Mouse (Mus musculus) limb, embryonic 12.5 days (tissue): ENCODE measurements around the gene Vmn1r208. TPM values are rescaled to one million over a fixed set of nuclear protein-coding genes. Genes with fewer than 3 reads are reported as not detected.
"Not testable (repeated sequence)": the region's sequence is repeated elsewhere in the genome, so short reads cannot be mapped to it uniquely, and the experiment has no call there.

ENCODE experiments used
- ATAC-seq: fragments of 200-750 bp; cut with Nextera tagmentation; 2 replicates; pipeline ENCODE4 v1.8.0; 2017; ENCODE audit warnings: low read depth, moderate TSS enrichment; ENCODE audit not compliant: insufficient number of reproducible peaks, insufficient read depth, low FRiP score, low TSS enrichment
- H3K27ac ChIP-seq: fragments of 300-500 bp; sonication (generic); 2 replicates; pipeline ENCODE4 v1.5.1; 2016; ENCODE audit warnings: mild to moderate bottlenecking, moderate library complexity
- H3K27me3 ChIP-seq: fragments of 300-500 bp; sonication (generic); 2 replicates; pipeline ENCODE4 v1.6.1; 2016; ENCODE audit warnings: mild to moderate bottlenecking, moderate library complexity
- H3K36me3 ChIP-seq: fragments of 300-500 bp; sonication (generic); 2 replicates; pipeline ENCODE4 v1.6.1; 2016; ENCODE audit warnings: mild to moderate bottlenecking, moderate library complexity
- H3K4me1 ChIP-seq: fragments of 300-500 bp; sonication (generic); replicated peaks from 2 replicates; pipeline ENCODE4 v1.6.1; 2016
- H3K4me2 ChIP-seq: fragments of 300-500 bp; sonication (generic); 2 replicates; pipeline ENCODE4 v1.6.1; 2016; ENCODE audit warnings: mild to moderate bottlenecking, moderate library complexity
- H3K4me3 ChIP-seq: fragments of 300-500 bp; sonication (generic); replicated peaks from 2 replicates; pipeline ENCODE4 v1.5.1; 2016; ENCODE audit warnings: mild to moderate bottlenecking
- H3K9ac ChIP-seq: fragments of 300-500 bp; sonication (generic); replicated peaks from 2 replicates; pipeline ENCODE4 v1.6.1; 2016; ENCODE audit warnings: mild to moderate bottlenecking, moderate library complexity
- H3K9me3 ChIP-seq: fragments of 300-500 bp; sonication (generic); 2 replicates; pipeline ENCODE4 v1.6.1; 2016; ENCODE audit warnings: mild to moderate bottlenecking, moderate library complexity
- WGBS: fragments of 180-500 bp; shearing (Covaris S2); methylation state at CpG from one replicate; pipeline ENCODE4 v1.1.7; 2016; 5-methylcytosine and 5-hydroxymethylcytosine counted together
- polyA plus RNA-seq: library from polyadenylated mRNA; unstranded; fragments of >200 nt; fragmentation: Nextera tagmentation; extraction: Ambion mirVana; gene quantifications from 2 replicates; pipeline ENCODE4 v1.2.1, GENCODE M21; 2016

Vmn1r208 gene
- polyA plus RNA-seq, result not detected in 2 replicates

GRCm38 (mm10) chr13:22777300-22777699 is at the start of gene Vmn1r208:
TSS of gene Vmn1r208 (minus strand) at chr13:22777400.
- not testable (repeated sequence) for H3K36me3 ChIP-seq, H3K9me3 ChIP-seq, H3K4me1 ChIP-seq, H3K4me3 ChIP-seq, H3K9ac ChIP-seq, H3K27ac ChIP-seq, H3K27me3 ChIP-seq, H3K4me2 ChIP-seq, ATAC-seq
- WGBS, result no CpG with 5 or more reads among the region's 7 CpGs

GRCm38 (mm10) chr13:22821601-22822000 is 44.4 kb upstream of the Vmn1r208 start:
- not testable (repeated sequence) for H3K4me2 ChIP-seq, H3K27me3 ChIP-seq, H3K4me3 ChIP-seq, ATAC-seq, H3K4me1 ChIP-seq, H3K27ac ChIP-seq, H3K36me3 ChIP-seq, H3K9ac ChIP-seq, H3K9me3 ChIP-seq
- 77% methylated on average over 1 of the region's 1 CpGs for WGBS

GRCm38 (mm10) chr13:22809582-22809981 is 32.4 kb upstream of the Vmn1r208 start, which contains the start of gene Vmn1r209:
TSS of gene Vmn1r209 (minus strand) at chr13:22809682.
- not testable (repeated sequence) for H3K4me3 ChIP-seq

GRCm38 (mm10) chr13:22788096-22788495 is 10.9 kb upstream of the Vmn1r208 start:
- WGBS, result 83% methylated on average over 3 of the region's 3 CpGs

More at GRCm38 (mm10) chr13:22809582-22809981, 32.4 kb upstream of the Vmn1r208 start, which contains the start of gene Vmn1r209:
- not testable (repeated sequence) for ATAC-seq, H3K9ac ChIP-seq, H3K36me3 ChIP-seq, H3K4me2 ChIP-seq, H3K4me1 ChIP-seq, H3K27me3 ChIP-seq, H3K27ac ChIP-seq
- H3K9me3 ChIP-seq, result peaks cover 14% of the 10 kb centered on the region; the same call in 1 of the 2 replicates

GRCm38 (mm10) chr13:22784159-22784558 is 7.0 kb upstream of the Vmn1r208 start:
- H3K27ac ChIP-seq, H3K27me3 ChIP-seq, H3K9me3 ChIP-seq, ATAC-seq, H3K4me3 ChIP-seq, H3K4me2 ChIP-seq, H3K36me3 ChIP-seq, H3K4me1 ChIP-seq, H3K9ac ChIP-seq: not testable (repeated sequence)

More at GRCm38 (mm10) chr13:22788096-22788495, 10.9 kb upstream of the Vmn1r208 start:
- not testable (repeated sequence) for H3K9me3 ChIP-seq, H3K4me1 ChIP-seq, H3K9ac ChIP-seq, H3K27ac ChIP-seq, H3K4me3 ChIP-seq, H3K27me3 ChIP-seq, H3K36me3 ChIP-seq, H3K4me2 ChIP-seq, ATAC-seq

GRCm38 (mm10) chr13:22771592-22771991 is 5.6 kb downstream of the Vmn1r208 start:
- not testable (repeated sequence) for H3K4me1 ChIP-seq, H3K27me3 ChIP-seq, H3K9me3 ChIP-seq, H3K4me3 ChIP-seq, H3K36me3 ChIP-seq, H3K4me2 ChIP-seq, H3K9ac ChIP-seq, H3K27ac ChIP-seq, ATAC-seq
- WGBS, result 82% methylated on average over 1 of the region's 2 CpGs

GRCm38 (mm10) chr13:22747524-22747923 is 29.7 kb downstream of the Vmn1r208 start:
- H3K4me3 ChIP-seq, result no peak overlapping the region
- no peak for ATAC-seq
- H3K27me3 ChIP-seq, result no peaks in the 10 kb centered on the region
- H3K4me2 ChIP-seq, result no peak overlapping the region
- H3K36me3 ChIP-seq, result no peaks in the 10 kb centered on the region
- no peaks in the 10 kb centered on the region for H3K4me1 ChIP-seq
- H3K9me3 ChIP-seq, result no peaks in the 10 kb centered on the region
- no peak overlapping the region for H3K27ac ChIP-seq
- H3K9ac ChIP-seq, result no peak overlapping the region

- H3K4me3 ChIP-seq, H3K27me3 ChIP-seq, H3K27ac ChIP-seq, H3K9me3 ChIP-seq, H3K36me3 ChIP-seq, H3K9ac ChIP-seq, ATAC-seq, H3K4me2 ChIP-seq, H3K4me1 ChIP-seq: not testable (repeated sequence)
Measured at GRCm38 (mm10) chr13:22729529-22729928, 47.7 kb downstream of the Vmn1r208 start, which contains the start of gene Vmn1r207-ps. TSS of gene Vmn1r207-ps (minus strand) at chr13:22729629.

Other genes starting within 250 kb of the Vmn1r208 start
- not detected in 2 replicates for gene Vmn1r204, start 224.2 kb downstream of the Vmn1r208 start, polyA plus RNA-seq
- gene Vmn1r205, start 184.4 kb downstream of the Vmn1r208 start, polyA plus RNA-seq, result not detected in 2 replicates
- not detected in 2 replicates for gene Vmn1r206, start 153.1 kb downstream of the Vmn1r208 start, polyA plus RNA-seq
- gene Vmn1r207-ps, start 47.8 kb downstream of the Vmn1r208 start, polyA plus RNA-seq, result not detected in 2 replicates
- gene Vmn1r209, start 32.3 kb upstream of the Vmn1r208 start, polyA plus RNA-seq, result not detected in 2 replicates
- not detected in 2 replicates for gene Vmn1r210, start 53.9 kb upstream of the Vmn1r208 start, polyA plus RNA-seq
- not detected in 2 replicates for gene Vmn1r211, start 80.2 kb upstream of the Vmn1r208 start, polyA plus RNA-seq
- not detected in 2 replicates for gene Vmn1r212, start 106.8 kb upstream of the Vmn1r208 start, polyA plus RNA-seq
- not detected in 2 replicates for gene Vmn1r213, start 230.3 kb upstream of the Vmn1r208 start, polyA plus RNA-seq